Mouse (Mus musculus): Measurements from ENCODE around the gene 4933405L10Rik.

The 4933405L10Rik gene

GRCm38 (mm10) chr8:105707498-105708403 lies at the start of gene 4933405L10Rik, which contains the start of gene Enkd1:
4933405L10Rik (plus strand) TSS chr8:105707655.
Enkd1 (minus strand) TSS chr8:105708210.
- peak; percentile 96 for DNase-seq (ENCODE audit: low read depth, low spot score)

GRCm38 (mm10) chr8:105661167-105661566 lies 46.3 kb upstream of the 4933405L10Rik start:
- peak; percentile 74 for DNase-seq (ENCODE audit: low read depth, low spot score)

- peak; percentile 16 for DNase-seq (ENCODE audit: low read depth, low spot score)
Measured at GRCm38 (mm10) chr8:105677891-105678290, 29.6 kb upstream of the 4933405L10Rik start.

GRCm38 (mm10) chr8:105685325-105685724 lies 22.1 kb upstream of the 4933405L10Rik start:
- DNase-seq (ENCODE audit: low read depth, low spot score), result no peak

- DNase-seq (ENCODE audit: low read depth, low spot score), result peak; percentile 32
Measured at GRCm38 (mm10) chr8:105685796-105686308, 21.6 kb upstream of the 4933405L10Rik start, which contains the start of gene Carmil2. Carmil2 (plus strand) TSS chr8:105686274.

GRCm38 (mm10) chr8:105686551-105686950 lies 20.9 kb upstream of the 4933405L10Rik start:
- DNase-seq (ENCODE audit: low read depth, low spot score), result no peak

- no peak for DNase-seq (ENCODE audit: low read depth, low spot score)
Measured at GRCm38 (mm10) chr8:105687512-105687911, 19.9 kb upstream of the 4933405L10Rik start.

GRCm38 (mm10) chr8:105688242-105688752 lies 19.2 kb upstream of the 4933405L10Rik start:
- DNase-seq (ENCODE audit: low read depth, low spot score), result no peak

GRCm38 (mm10) chr8:105689256-105689982 lies 18.0 kb upstream of the 4933405L10Rik start:
- DNase-seq (ENCODE audit: low read depth, low spot score), result no peak

- no peak for DNase-seq (ENCODE audit: low read depth, low spot score)
Measured at GRCm38 (mm10) chr8:105689983-105690360, 17.5 kb upstream of the 4933405L10Rik start.

- DNase-seq (ENCODE audit: low read depth, low spot score), result no peak
Measured at GRCm38 (mm10) chr8:105690978-105691377, 16.5 kb upstream of the 4933405L10Rik start.

GRCm38 (mm10) chr8:105692449-105693182 lies 14.8 kb upstream of the 4933405L10Rik start:
- DNase-seq (ENCODE audit: low read depth, low spot score), result no peak

GRCm38 (mm10) chr8:105693648-105694047 lies 13.8 kb upstream of the 4933405L10Rik start:
- DNase-seq (ENCODE audit: low read depth, low spot score), result no peak

GRCm38 (mm10) chr8:105694051-105694799 lies 13.2 kb upstream of the 4933405L10Rik start:
- no peak for DNase-seq (ENCODE audit: low read depth, low spot score)

- DNase-seq (ENCODE audit: low read depth, low spot score), result no peak
Measured at GRCm38 (mm10) chr8:105695080-105695780, 12.2 kb upstream of the 4933405L10Rik start.

- no peak for DNase-seq (ENCODE audit: low read depth, low spot score)
Measured at GRCm38 (mm10) chr8:105697196-105697780, 10.2 kb upstream of the 4933405L10Rik start.

GRCm38 (mm10) chr8:105698734-105699133 lies 8.7 kb upstream of the 4933405L10Rik start:
- no peak for DNase-seq (ENCODE audit: low read depth, low spot score)

GRCm38 (mm10) chr8:105699488-105700215 lies 7.8 kb upstream of the 4933405L10Rik start:
- DNase-seq (ENCODE audit: low read depth, low spot score), result no peak

- DNase-seq (ENCODE audit: low read depth, low spot score), result no peak
Measured at GRCm38 (mm10) chr8:105700566-105700965, 6.9 kb upstream of the 4933405L10Rik start.
